Mouse (Mus musculus) liver, embryonic 16.5 days (tissue): ENCODE data around the gene Hnrnpu. TPM values are rescaled to one million over a fixed set of nuclear protein-coding genes. Genes with fewer than 3 reads are reported as not detected.

Experiments
- ATAC-seq: fragments of 200-750 bp; cut with Nextera tagmentation; 2 replicates; pipeline ENCODE4 v1.8.0; 2017; ENCODE audit warnings: low read depth, mild to moderate bottlenecking, moderate number of reproducible peaks, moderate library complexity
- H3K27ac ChIP-seq: fragments of 300-500 bp; sonication (generic); 2 replicates; pipeline ENCODE4 v1.5.1; 2014; ENCODE audit warnings: mild to moderate bottlenecking, low read length
- H3K27me3 ChIP-seq: fragments of 300-500 bp; sonication (generic); 2 replicates; pipeline ENCODE4 v1.6.1; 2014; ENCODE audit warnings: low read depth, low read length, mixed read lengths; ENCODE audit not compliant: control insufficient read depth, insufficient read depth
- H3K36me3 ChIP-seq: fragments of 300-500 bp; sonication (generic); 2 replicates; pipeline ENCODE4 v1.6.1; 2014; ENCODE audit warnings: mild to moderate bottlenecking; ENCODE audit not compliant: control insufficient read depth, insufficient read depth
- H3K4me1 ChIP-seq: fragments of 300-500 bp; sonication (generic); 2 replicates; pipeline ENCODE4 v1.6.1; 2014; ENCODE audit warnings: low read depth, low read length, mixed read lengths; ENCODE audit not compliant: control insufficient read depth
- H3K4me2 ChIP-seq: fragments of 300-500 bp; sonication (generic); 2 replicates; pipeline ENCODE4 v1.6.1; 2014; ENCODE audit warnings: low read depth, low read length, mixed read lengths
- H3K4me3 ChIP-seq: fragments of 300-500 bp; sonication (generic); 2 replicates; pipeline ENCODE4 v1.5.1; 2014; ENCODE audit warnings: low read depth, mild to moderate bottlenecking, low read length
- H3K9ac ChIP-seq: fragments of 300-500 bp; sonication (generic); 2 replicates; pipeline ENCODE4 v1.6.1; 2014; ENCODE audit warnings: low read depth, low read length
- H3K9me3 ChIP-seq: fragments of 300-500 bp; sonication (generic); replicated peaks from 2 replicates; pipeline ENCODE4 v1.6.1; 2016; ENCODE audit warnings: low read length; ENCODE audit not compliant: control insufficient read depth
- WGBS: fragments of 180-500 bp; shearing (Covaris S2); extraction: QIAGEN DNeasy Blood & Tissue Kit; methylation state at CpG from one replicate; pipeline ENCODE4 v1.1.7; 2014; ENCODE audit not compliant: insufficient replicate concordance; 5-methylcytosine and 5-hydroxymethylcytosine counted together
- polyA plus RNA-seq: library from polyadenylated mRNA; unstranded; fragments of >200 nt; fragmentation: Nextera tagmentation; extraction: Ambion mirVana; gene quantifications from 2 replicates; pipeline ENCODE4 v1.2.1, GENCODE M21; 2015

Gene Hnrnpu
- polyA plus RNA-seq, 1 experiment from 2014 or later: 103 TPM

GRCm38 (mm10) chr1:178319295-178320037 lies 18.1 kb downstream of the Hnrnpu start:
- H3K27ac ChIP-seq: peak overlapping the region; percentile 100
- no peak for ATAC-seq
- peak overlapping the region; percentile 96 for H3K9ac ChIP-seq
- H3K9me3 ChIP-seq: no peaks in the 10 kb centered on the region
- under 1% methylated on average over 12 of the region's 12 CpGs for WGBS
- H3K36me3 ChIP-seq: peaks cover 30% of the 10 kb centered on the region
- peak overlapping the region; percentile 80 for H3K4me3 ChIP-seq
- peaks cover 27% of the 10 kb centered on the region for H3K4me1 ChIP-seq
- peak overlapping the region; percentile 74 for H3K4me2 ChIP-seq
- H3K27me3 ChIP-seq: no peaks in the 10 kb centered on the region

DNA sequence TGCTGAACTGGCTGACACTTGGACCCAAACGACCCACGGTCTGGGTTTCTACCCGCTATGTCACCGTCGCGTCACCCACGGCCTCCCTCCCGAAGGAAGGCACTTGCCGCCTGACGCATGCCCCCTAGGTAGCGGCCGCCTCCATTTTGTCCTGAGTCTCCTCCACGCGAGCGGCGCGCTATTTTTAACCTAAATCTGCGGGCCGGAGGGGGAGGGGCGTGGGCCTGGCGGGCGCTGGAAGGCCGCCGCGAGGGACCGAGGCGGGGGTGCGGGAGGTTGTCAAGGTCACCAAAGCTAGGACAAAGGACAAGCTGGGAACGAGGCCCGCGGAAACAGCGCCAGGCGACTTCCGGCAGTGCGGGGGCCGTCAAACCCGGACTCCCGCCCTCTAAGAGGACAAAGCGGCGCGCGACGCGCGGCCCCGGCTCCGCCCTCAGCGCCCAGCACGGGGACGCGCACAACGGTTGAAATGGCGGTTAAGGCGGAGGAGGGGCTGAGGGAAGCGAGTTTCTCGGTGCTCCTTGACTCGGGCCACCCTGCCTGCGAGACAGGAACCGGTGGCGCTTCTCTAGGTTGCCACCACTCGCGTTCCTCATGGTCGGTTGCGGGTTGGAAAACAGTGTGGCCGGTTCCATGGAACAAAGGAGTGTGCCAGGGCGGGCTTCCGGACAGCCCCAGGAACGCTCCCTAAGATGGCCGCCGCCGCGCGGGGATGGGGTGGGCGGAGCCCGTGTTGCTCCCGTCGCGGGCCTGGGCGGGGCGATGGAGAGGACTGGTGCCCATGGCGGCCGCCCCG lies 19.0 kb downstream of the Hnrnpu start, which contains the start of gene Cox20:
Cox20 (plus strand) TSS at position 742 of the 796 bp plus-strand sequence.
- peak; percentile 91 for ATAC-seq
- Histone ChIP-seq H3K36me3 (peaks cover 25% of the 10 kb centered on the region), H3K4me1 (peaks cover 27% of the 10 kb centered on the region), H3K27me3 (no peaks in the 10 kb centered on the region), H3K4me3 (peak within 1 kb of the TSS; percentile 80), H3K4me2 (peak within 1 kb of the TSS; percentile 74), H3K9me3 (no peaks in the 10 kb centered on the region), H3K9ac (peak within 1 kb of the TSS; percentile 96), H3K27ac (peak within 1 kb of the TSS; percentile 100)
- under 1% methylated on average over 83 of the region's 83 CpGs for WGBS

- peak; percentile 65 for ATAC-seq
- WGBS: under 1% methylated on average over 17 of the region's 17 CpGs
- H3K27me3 ChIP-seq: no peaks in the 10 kb centered on the region
- H3K27ac ChIP-seq: peak overlapping the region; percentile 100
- peaks cover 32% of the 10 kb centered on the region for H3K4me1 ChIP-seq
- H3K4me2 ChIP-seq: peak overlapping the region; percentile 74
- peak overlapping the region; percentile 80 for H3K4me3 ChIP-seq
- peak overlapping the region; percentile 96 for H3K9ac ChIP-seq
- peaks cover 19% of the 10 kb centered on the region for H3K36me3 ChIP-seq
- H3K9me3 ChIP-seq: no peaks in the 10 kb centered on the region
Observed at GRCm38 (mm10) chr1:178318002-178318388, 19.6 kb downstream of the Hnrnpu start.

GRCm38 (mm10) chr1:178317275-178318001 lies 20.2 kb downstream of the Hnrnpu start:
- Histone ChIP-seq H3K9me3 (no peaks in the 10 kb centered on the region), H3K4me1 (peaks cover 33% of the 10 kb centered on the region), H3K9ac (peak overlapping the region; percentile 96), H3K4me3 (peak overlapping the region; percentile 80), H3K36me3 (peaks cover 14% of the 10 kb centered on the region), H3K4me2 (peak overlapping the region; percentile 74), H3K27ac (peak overlapping the region; percentile 100), H3K27me3 (no peaks in the 10 kb centered on the region)
- ATAC-seq: no peak
- 27% methylated on average over 10 of the region's 10 CpGs for WGBS

DNA sequence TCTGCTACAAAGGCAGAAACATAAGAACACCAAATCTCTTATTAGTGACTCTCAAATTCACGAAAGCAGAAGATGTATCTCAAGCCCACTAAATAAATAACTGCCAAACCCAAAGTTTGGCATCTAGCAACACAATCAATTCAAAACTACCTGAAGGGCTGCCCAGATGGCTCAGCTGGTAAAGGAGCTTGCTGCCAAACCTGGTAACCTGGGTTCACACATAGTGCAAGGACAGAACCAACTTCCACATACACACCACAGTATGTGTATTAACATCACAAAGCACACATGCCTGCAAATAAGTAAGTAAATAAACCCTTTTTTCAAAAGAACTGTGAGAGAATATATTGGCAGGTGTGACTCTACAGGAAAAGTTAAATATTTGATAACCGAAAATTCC lies 23.4 kb downstream of the Hnrnpu start:
- no peaks in the 10 kb centered on the region for H3K9me3 ChIP-seq
- 0 out of 2 replicates have a peak overlapping the region, but pooled peaks have one; percentile 1 for H3K27ac ChIP-seq
- 75% methylated on average over 2 of the region's 2 CpGs for WGBS
- peaks cover 19% of the 10 kb centered on the region for H3K4me1 ChIP-seq
- no peak for ATAC-seq
- H3K36me3 ChIP-seq: no peaks in the 10 kb centered on the region
- no peak overlapping the region for H3K4me3 ChIP-seq
- no peak overlapping the region for H3K4me2 ChIP-seq
- no peak overlapping the region for H3K9ac ChIP-seq
- H3K27me3 ChIP-seq: no peaks in the 10 kb centered on the region

- peak; percentile 59 for ATAC-seq
- Histone ChIP-seq H3K4me2 (0 out of 2 replicates have a peak overlapping the region, but pooled peaks have one; percentile 8), H3K27me3 (no peaks in the 10 kb centered on the region), H3K27ac (peak overlapping the region; percentile 65; the same call in 1 of the 2 replicates), H3K4me3 (no peak overlapping the region), H3K36me3 (no peaks in the 10 kb centered on the region), H3K9ac (no peak overlapping the region), H3K4me1 (peaks cover 19% of the 10 kb centered on the region), H3K9me3 (no peaks in the 10 kb centered on the region)
- 66% methylated on average over 1 of the region's 1 CpGs for WGBS
Observed at GRCm38 (mm10) chr1:178313039-178313597, 24.5 kb downstream of the Hnrnpu start.

- WGBS: 59% methylated on average over 1 of the region's 1 CpGs
- Histone ChIP-seq H3K27me3 (no peaks in the 10 kb centered on the region), H3K27ac (no peak overlapping the region), H3K4me2 (no peak overlapping the region), H3K4me3 (no peak overlapping the region), H3K36me3 (no peaks in the 10 kb centered on the region), H3K9ac (no peak overlapping the region), H3K4me1 (peaks cover 6% of the 10 kb centered on the region), H3K9me3 (no peaks in the 10 kb centered on the region)
- ATAC-seq: no peak
Observed at GRCm38 (mm10) chr1:178310128-178310527, 27.5 kb downstream of the Hnrnpu start.

DNA sequence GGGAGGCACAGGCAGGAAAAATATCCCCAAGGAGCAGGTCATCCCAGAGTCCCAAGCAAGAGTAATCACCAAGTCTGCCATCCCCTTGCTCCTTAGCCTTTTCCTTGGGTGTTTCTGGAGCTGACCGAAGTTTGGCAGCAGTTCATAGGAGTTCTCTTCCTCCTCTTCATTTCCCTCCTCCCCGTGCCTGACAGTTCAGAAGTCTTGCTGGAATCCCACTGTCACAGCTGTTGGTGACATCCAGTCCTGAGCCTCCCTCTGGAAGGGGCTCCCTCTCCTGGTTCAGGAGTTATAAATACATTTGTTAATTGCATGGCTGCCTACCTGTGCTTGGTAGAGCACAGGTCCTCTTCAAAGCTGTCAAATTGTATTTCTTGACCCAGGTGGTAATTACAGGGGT lies 28.1 kb downstream of the Hnrnpu start:
- no peak overlapping the region for H3K4me2 ChIP-seq
- WGBS: 55% methylated on average over 2 of the region's 2 CpGs
- H3K9me3 ChIP-seq: no peaks in the 10 kb centered on the region
- peaks cover 6% of the 10 kb centered on the region for H3K4me1 ChIP-seq
- no peak overlapping the region for H3K4me3 ChIP-seq
- no peak overlapping the region for H3K27ac ChIP-seq
- H3K27me3 ChIP-seq: no peaks in the 10 kb centered on the region
- no peak for ATAC-seq
- H3K36me3 ChIP-seq: no peaks in the 10 kb centered on the region
- H3K9ac ChIP-seq: no peak overlapping the region
